Mouse (Mus musculus): Measurements from ENCODE around the gene Tefm.
"Not testable (repeated sequence)": the region's sequence is repeated elsewhere in the genome, so short reads cannot be mapped to it uniquely, and the experiment has no call there.

Gene Tefm

GRCm38 (mm10) chr11:80141825-80142521, at the start of gene Tefm:
Gene Tefm (minus strand): TSS chr11:80142175.
- in situ Hi-C loops (cut with MboI; ENCODE audit: unreplicated experiment in 2 of 2) = loop anchor here in 1 of 2 experiments (10.0 kb wide), 1 partner anchor 97 kb away; no protein-coding TSS in a partner anchor

- in situ Hi-C loops (cut with MboI; ENCODE audit: unreplicated experiment in 2 of 2) = loop anchor here in 1 of 2 experiments (5.0 kb wide), 1 partner anchor 148 kb away; no protein-coding TSS in a partner anchor
Observed at GRCm38 (mm10) chr11:80190280-80190679, 48.3 kb upstream of the Tefm start.

- in situ Hi-C loops (cut with MboI; ENCODE audit: unreplicated experiment in 2 of 2) = not testable (repeated sequence)
Observed at GRCm38 (mm10) chr11:80185441-80185976, 43.5 kb upstream of the Tefm start.

- in situ Hi-C loops (cut with MboI; ENCODE audit: unreplicated experiment in 2 of 2) = loop anchor here in 1 of 2 experiments (5.0 kb wide), 1 partner anchor 142 kb away; no protein-coding TSS in a partner anchor
Observed at GRCm38 (mm10) chr11:80184531-80185071, 42.6 kb upstream of the Tefm start.

- in situ Hi-C loops (cut with MboI; ENCODE audit: unreplicated experiment in 2 of 2) = loop anchor here in 1 of 2 experiments (5.0 kb wide), 1 partner anchor 141 kb away; no protein-coding TSS in a partner anchor
Observed at GRCm38 (mm10) chr11:80183705-80184255, 41.8 kb upstream of the Tefm start, which contains the start of gene Rnf135. Gene Rnf135 (plus strand): TSS chr11:80183851.

- in situ Hi-C loops (cut with MboI; ENCODE audit: unreplicated experiment in 2 of 2) = loop anchor here in 1 of 2 experiments (5.0 kb wide), 1 partner anchor 141 kb away; no protein-coding TSS in a partner anchor
Observed at GRCm38 (mm10) chr11:80183054-80183704, 41.2 kb upstream of the Tefm start.

- in situ Hi-C loops (cut with MboI; ENCODE audit: unreplicated experiment in 2 of 2) = loop anchor here in 1 of 2 experiments (5.0 kb wide), 1 partner anchor 139 kb away; no protein-coding TSS in a partner anchor
Observed at GRCm38 (mm10) chr11:80181021-80181749, 39.2 kb upstream of the Tefm start.

GRCm38 (mm10) chr11:80178316-80178715, 36.3 kb upstream of the Tefm start:
- in situ Hi-C loops (cut with MboI; ENCODE audit: unreplicated experiment in 2 of 2) = no loop called here

- in situ Hi-C loops (cut with MboI; ENCODE audit: unreplicated experiment in 2 of 2) = no loop called here
Observed at GRCm38 (mm10) chr11:80176911-80177895, 35.2 kb upstream of the Tefm start.

- in situ Hi-C loops (cut with MboI; ENCODE audit: unreplicated experiment in 2 of 2) = no loop called here
Observed at GRCm38 (mm10) chr11:80173963-80174670, 32.1 kb upstream of the Tefm start.

GRCm38 (mm10) chr11:80171884-80172283, 29.9 kb upstream of the Tefm start:
- in situ Hi-C loops (cut with MboI; ENCODE audit: unreplicated experiment in 2 of 2) = no loop called here

- in situ Hi-C loops (cut with MboI; ENCODE audit: unreplicated experiment in 2 of 2) = no loop called here
Observed at GRCm38 (mm10) chr11:80170351-80170750, 28.4 kb upstream of the Tefm start.

- in situ Hi-C loops (cut with MboI; ENCODE audit: unreplicated experiment in 2 of 2) = no loop called here
Observed at GRCm38 (mm10) chr11:80169629-80170028, 27.7 kb upstream of the Tefm start.

- in situ Hi-C loops (cut with MboI; ENCODE audit: unreplicated experiment in 2 of 2) = no loop called here
Observed at GRCm38 (mm10) chr11:80168611-80169249, 26.8 kb upstream of the Tefm start.

GRCm38 (mm10) chr11:80168121-80168520, 26.1 kb upstream of the Tefm start:
- in situ Hi-C loops (cut with MboI; ENCODE audit: unreplicated experiment in 2 of 2) = no loop called here

- in situ Hi-C loops (cut with MboI; ENCODE audit: unreplicated experiment in 2 of 2) = no loop called here
Observed at GRCm38 (mm10) chr11:80164224-80164623, 22.2 kb upstream of the Tefm start.

- in situ Hi-C loops (cut with MboI; ENCODE audit: unreplicated experiment in 2 of 2) = no loop called here
Observed at GRCm38 (mm10) chr11:80163362-80164116, 21.6 kb upstream of the Tefm start.

Measured in v-Abl transformed pro-B cells (cell line).